Mouse (Mus musculus) mesoderm, embryonic 11.5 days (tissue): ENCODE measurements at regions not wholly inside any gene's neighbourhood (a gene's known extent, or its start where the extent isn't known, plus 50 kb on each side); places are given as distances from the start of the nearest gene placed in this dataset.
"Not testable (repeated sequence)": the region's sequence is repeated elsewhere in the genome, so short reads cannot be mapped to it uniquely, and the experiment has no call there.

ENCODE experiments used
- DNase-seq: peaks from one replicate; pipeline ENCODE4 v3.0.0-alpha.2; 2012; ENCODE audit warnings: low read depth, low spot score

DNA sequence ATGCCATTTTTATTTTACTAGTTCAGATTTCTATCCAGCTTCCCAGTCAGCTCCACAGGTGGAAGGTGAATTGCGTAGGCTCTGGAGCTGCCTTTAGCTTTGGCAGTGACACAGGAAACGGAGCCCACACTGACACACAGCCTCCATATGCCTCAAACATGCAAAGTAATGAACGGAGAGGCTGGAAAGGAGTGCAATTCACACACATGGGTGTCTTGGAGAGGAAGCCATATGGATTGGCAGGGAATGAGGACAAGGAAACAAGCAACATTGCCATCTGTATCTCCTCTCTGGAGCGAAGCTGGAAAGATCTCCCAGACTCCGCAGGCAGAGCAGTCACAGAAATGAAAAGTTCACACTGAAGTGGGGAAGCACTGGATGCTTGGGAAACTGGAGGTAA is 201.6 kb upstream of the 4930452B06Rik start:
- DNase-seq = no peak

DNA sequence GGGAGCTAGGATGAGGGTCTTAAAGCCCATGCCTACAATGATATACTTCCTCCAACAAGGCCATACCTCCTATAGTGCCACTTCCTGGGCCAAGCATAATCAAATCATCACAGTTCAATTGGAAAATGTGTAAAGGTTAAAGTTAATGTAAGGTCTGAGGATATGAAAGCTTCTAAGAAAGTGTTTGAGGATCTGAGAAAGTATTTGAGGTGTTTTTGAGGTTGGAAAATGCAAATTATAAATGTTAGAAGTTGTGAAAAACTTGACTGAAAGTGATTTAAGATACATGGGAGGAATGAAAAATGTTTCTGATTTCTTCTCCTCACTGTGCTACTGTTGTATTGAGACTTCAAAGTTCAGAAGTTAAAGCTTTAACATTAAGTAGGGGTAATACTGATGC is 185.5 kb upstream of the 4930452B06Rik start:
- DNase-seq = no peak

DNA sequence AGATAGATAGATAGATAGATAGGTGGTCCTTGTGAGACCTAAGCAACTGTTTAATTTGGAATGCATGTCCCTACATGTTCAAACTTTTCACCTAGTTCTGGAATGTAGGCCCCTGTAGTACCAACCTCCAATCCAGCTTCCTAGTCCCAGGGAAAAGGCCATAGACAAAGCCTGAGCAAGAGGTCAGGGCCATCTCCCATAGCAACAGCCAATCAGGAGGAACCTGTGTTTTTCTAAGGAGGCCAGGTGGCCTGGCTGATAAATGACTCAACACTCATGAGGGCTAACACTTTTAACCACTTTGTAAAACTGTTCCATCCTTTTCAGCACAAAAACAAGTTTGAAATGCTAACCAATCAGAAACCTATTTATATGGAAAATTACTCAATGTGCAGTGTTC is 184.2 kb upstream of the 4930452B06Rik start:
- DNase-seq = no peak

DNA sequence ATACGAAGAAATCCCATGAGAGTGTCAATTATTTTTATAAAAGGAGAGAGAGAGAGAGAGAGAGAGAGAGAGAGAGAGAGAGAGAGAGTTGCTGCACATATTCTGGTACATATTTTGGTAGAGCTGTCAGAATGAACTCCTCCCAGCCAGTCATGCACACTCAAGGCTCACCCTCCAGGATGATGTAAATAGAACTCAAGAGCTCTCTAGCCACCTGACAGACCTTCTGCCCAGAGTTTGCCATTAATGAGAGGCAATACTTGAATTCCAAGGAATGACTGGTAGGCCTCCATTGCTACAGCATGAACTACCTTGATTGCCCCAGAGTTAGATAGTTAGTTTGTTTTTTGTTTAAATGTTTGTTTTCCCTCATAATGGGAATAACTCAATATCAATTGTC is 167.5 kb upstream of the 4930452B06Rik start:
- DNase-seq = no peak

DNA sequence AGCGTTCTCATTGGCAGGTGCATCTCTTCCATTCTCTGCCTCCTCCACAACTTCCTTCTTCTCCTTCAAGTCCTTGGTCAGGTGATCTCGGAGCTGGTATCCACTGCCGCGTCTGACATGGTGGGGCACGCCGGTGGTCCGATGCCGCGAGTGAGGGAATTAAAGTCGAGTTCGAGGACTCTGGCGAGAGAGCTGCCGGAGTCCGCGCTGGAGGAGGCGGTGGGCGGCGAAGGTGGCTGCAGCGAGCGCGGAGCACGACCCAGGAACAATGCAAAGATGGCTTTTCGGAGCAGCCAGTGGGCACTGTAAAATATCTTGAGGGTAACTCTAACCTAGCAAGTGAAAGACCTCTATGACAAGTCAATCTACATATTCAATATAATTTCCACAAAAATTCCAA is 134.2 kb upstream of the 4930452B06Rik start:
- DNase-seq = not testable (repeated sequence)

DNA sequence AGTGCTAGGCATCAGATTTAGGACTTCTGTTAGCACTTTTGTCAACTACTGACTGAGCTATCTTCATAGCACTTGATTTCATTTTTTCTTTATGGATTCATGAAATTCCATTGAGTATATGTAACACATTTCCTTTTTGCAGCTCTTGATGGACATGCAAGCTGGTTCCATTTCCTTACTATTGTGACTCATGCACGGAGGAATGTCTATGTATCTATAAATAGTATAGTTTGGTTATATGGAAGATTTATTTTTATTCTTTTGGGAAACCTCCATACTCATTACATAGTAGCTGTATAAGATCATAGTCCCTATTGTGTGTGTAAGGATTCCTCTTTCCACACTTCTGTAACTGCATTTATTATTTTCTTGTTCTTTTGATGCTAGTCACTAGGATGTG is 123.3 kb upstream of the 4930452B06Rik start:
- no peak for DNase-seq

DNA sequence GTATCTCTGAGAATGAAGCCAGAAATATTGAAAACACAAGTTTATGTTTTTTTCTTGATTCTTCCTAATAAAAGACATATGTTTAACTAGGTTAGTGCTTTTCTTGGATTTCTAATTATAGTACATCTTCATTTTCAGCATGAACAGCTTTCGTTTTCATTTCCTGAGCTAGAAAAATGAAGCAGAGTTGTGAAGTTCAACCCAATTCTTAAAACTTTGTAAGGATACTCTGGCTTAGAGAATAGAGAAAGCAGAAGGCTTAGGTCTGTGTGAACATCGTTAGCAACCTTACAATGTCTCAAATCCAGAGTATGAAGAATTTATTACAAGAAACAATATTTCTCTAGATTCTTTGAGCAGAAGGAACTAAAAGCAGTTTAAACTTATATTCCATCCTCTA is 94.5 kb upstream of the 4930452B06Rik start:
- DNase-seq = no peak

DNA sequence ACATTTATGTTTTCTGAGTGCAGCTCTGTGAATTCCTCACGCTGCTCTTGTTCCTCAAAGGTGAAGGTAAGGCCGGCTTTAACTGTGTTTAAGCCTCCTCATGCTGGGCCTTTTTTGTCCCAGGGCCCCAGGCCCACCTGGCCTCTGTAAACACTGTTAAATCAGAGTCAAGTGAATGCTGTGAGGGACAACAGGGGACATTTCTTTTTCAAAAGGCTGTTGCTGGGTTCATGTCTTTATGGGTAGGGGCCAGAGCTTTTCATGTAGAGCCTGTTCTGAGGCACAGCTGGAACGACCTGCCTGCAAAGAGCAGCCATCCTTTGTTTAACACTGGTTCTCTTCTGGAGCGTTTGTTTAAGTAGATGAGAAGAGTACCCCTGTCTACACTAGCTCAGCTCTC is 70.8 kb upstream of the 4930452B06Rik start:
- DNase-seq = no peak

DNA sequence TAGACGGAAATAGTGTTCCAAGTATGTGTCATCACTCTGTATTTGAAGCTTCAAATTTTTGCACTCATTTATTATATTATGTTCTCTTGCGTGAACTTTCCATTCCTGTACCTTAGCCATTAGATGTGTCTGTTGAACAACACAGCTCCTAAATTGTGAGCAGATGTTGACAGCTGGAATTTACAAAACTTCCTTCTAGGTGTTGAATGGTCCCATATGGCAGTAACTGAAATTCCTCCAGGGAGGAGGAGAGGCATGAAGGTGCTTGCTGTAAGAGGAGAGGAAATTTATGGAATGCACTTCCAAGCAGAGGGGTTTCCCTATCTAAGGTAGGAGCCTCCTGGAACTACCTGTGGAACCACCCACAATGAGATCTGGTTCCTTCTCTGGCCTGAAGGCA is 67.2 kb upstream of the 4930452B06Rik start:
- DNase-seq = peak; percentile 4

DNA sequence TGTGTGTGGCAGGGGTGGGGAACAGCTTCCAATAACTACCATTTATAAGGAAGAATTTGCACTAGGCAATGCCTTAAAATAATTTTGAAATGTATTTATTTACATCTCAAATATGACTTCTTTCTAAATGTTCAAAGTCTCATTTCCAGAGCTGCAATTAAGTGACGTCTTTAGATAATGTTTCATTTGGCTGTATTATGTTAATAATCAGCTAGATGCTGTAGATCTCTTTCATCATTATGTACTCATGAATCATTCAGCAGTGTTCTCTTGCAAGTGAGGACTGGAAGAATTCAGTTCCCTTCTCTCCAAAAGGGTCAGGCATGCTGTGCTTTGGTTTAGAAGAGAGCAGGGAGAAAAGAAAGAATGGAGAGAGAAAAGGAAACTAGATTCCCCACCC is 61.3 kb upstream of the 4930452B06Rik start:
- no peak for DNase-seq
